Mouse (Mus musculus): Measurements from ENCODE around the gene Rpl26.

Gene Rpl26

DNA sequence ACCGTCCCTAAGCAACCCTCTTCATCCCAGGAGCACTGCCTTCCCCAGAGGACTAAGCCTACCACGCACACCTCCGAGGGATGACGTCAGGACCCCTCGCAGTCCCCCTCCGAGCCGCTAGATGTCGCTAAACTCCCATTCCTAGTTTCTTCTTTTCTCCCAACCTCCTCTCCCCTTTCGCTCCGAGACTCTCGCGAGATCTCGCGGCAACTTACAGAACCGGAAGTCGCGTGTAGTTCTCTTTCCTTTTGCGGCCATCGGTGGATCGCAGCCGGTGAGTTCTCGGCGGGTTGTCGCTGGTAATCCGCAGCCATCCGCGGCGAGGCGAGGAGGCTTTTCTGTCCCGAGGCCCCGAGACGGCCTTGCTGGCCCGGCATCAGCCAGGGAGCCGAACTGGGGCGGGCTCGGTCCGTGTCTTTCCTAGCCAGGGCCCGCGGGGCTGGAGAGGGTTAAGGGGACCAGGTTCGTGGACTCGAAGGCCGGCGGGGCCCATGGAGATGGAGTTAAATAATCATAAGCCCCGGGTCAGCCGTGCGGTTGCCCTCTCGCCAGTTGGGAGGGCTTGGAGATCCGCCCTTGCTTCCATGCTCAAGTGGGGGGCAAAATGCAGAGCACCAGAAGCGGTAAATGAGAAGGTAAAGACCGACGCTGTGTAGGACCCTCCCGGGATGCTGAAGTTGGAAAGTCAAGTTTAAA lies at the start of gene Rpl26:
Rpl26 (plus strand) TSS at position 233 of the 696 bp plus-strand sequence.
- DNase-seq (ENCODE audit: low spot score in 2 of 2) = peak; percentile 97 to 99

DNA sequence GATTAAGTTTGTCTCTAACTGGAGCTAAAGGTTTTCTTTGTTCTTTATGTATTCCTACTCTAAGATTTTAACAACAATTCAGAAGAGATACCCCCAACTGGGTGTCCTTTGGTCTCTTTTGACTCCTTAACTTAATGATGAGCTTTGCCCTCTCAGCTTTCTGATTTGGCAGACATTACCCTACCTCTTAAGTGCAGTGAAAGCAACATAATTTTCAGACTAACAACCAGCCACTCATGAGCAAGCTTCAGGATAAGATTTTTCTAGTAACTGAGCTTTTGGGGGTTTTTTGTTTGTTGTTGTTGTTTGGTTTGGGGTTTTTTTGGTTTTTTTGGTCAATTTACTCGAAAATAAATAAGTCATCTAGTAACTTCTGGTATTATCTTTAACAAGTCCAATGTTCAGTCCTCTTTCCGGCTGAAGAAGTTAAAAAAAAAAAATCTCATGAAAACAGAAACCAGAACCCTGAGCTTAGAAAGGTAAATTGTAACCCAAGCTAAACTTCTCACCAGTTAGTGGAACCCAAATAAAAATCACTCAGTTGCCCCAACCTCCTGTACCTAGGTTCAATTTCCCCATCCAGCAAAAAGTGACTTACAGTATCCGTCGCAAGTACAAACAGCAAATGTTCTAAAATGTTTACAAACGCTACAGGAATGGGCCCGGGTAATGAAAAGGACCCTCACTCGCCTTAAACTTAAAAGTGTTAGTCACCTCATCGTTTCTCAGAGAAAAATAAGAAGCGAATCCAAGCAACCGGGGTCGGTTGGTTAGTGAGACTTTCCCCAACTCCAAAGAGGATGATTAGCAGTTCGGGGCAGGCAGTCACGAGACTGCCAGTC lies 49.5 kb upstream of the Rpl26 start:
- DNase-seq (ENCODE audit: low spot score in 2 of 2) = no peak

DNA sequence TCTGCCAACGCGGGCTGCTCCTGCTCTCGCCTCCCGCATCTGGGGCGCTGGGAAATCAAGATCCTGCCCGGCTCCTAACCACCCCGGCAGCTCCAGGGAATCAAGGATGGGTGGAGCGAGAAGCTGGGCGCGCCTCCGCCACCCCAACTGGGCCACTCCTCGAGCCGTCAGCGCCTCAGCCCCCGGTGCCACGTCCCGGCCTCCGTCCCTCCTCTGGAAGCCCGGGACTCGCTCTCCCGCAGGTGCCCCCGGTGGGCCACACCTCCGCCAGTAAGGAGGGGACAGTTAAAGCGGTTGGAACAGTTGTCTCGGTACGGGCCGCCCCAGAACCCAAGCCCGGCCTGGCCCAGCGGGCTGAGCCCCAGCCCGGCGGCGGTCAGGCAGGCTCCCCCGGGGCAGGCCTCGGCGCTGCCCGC lies 48.9 kb upstream of the Rpl26 start:
- peak; percentile 58 to 61 for DNase-seq (ENCODE audit: low spot score in 2 of 2)

- DNase-seq (ENCODE audit: low spot score in 2 of 2) = peak; percentile 100
Observed at GRCm38 (mm10) chr11:68852932-68853409, 48.4 kb upstream of the Rpl26 start.

GRCm38 (mm10) chr11:68853611-68854401 lies 47.6 kb upstream of the Rpl26 start:
- DNase-seq (ENCODE audit: low spot score in 2 of 2) = no peak

GRCm38 (mm10) chr11:68854621-68855020 lies 46.8 kb upstream of the Rpl26 start:
- no peak for DNase-seq (ENCODE audit: low spot score in 2 of 2)

- no peak for DNase-seq (ENCODE audit: low spot score in 2 of 2)
Observed at GRCm38 (mm10) chr11:68857329-68857728, 44.1 kb upstream of the Rpl26 start.

GRCm38 (mm10) chr11:68859943-68860593 lies 41.3 kb upstream of the Rpl26 start:
- no peak for DNase-seq (ENCODE audit: low spot score in 2 of 2)

DNA sequence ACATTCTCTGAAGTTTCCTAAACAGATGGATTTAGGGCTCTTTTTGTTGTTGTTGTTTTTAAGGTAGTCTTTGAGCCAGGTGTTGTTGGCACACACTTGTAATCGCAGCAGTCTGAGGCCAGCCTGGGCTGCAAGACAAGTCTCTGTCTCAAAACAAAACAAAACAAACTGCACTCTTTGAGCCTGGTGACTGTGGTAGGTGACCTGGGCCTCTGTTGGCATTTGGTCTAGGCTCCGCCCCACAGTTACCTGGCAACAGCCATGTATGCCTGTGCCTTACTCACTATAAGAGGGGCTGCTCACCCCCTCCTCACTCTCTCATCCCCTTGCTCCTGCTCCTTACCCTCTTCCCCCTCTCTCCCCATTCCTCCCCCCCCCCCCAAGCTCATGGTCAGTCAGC lies 39.1 kb upstream of the Rpl26 start:
- DNase-seq (ENCODE audit: low spot score in 2 of 2) = no peak

GRCm38 (mm10) chr11:68863631-68864091 lies 37.7 kb upstream of the Rpl26 start:
- DNase-seq (ENCODE audit: low spot score in 2 of 2) = no peak

DNA sequence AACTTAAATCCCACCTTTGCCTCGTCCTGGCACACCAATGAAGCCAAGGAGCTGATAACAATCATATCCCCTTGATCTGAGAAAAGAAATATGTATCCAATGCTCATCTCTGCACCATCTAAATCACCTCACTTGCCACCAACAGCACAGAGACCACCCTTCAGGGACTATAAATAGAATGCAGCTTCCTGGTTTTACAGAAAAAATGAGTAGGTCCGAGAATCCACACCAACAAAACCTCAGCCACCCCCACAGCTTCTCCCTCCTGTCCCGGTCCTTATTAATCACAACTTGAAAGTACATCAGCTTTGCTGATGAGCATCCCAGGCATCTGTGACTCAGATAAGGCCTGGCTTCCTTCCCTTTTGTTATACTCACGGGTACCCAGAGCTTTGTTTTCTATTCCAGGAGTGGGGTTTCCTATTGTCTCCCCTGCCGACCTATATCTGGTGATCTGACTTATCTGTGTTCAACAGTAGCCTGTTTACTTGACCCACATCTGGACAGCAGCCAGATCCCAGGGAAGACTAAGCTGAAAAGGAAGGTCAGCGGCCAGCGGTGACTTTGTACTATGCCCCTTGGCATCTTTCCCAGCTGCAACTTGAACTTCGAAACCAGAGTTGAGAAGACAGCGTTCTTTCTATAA lies 36.7 kb upstream of the Rpl26 start:
- DNase-seq (ENCODE audit: low spot score in 2 of 2) = peak in 1 of 2 experiments; percentile 27

- DNase-seq (ENCODE audit: low spot score in 2 of 2) = no peak
Observed at GRCm38 (mm10) chr11:68871277-68871676, 30.1 kb upstream of the Rpl26 start.

GRCm38 (mm10) chr11:68871748-68872147 lies 29.6 kb upstream of the Rpl26 start, which contains the start of gene Ndel1:
Gene Ndel1, minus strand, starts transcription at chr11:68871858.
- peak in 1 of 2 experiments; percentile 21 for DNase-seq (ENCODE audit: low spot score in 2 of 2)

GRCm38 (mm10) chr11:68874841-68875240 lies 26.5 kb upstream of the Rpl26 start:
- DNase-seq (ENCODE audit: low spot score in 2 of 2) = peak in 1 of 2 experiments; percentile 62

- DNase-seq (ENCODE audit: low spot score in 2 of 2) = no peak
Observed at GRCm38 (mm10) chr11:68878811-68879210, 22.6 kb upstream of the Rpl26 start.

GRCm38 (mm10) chr11:68882107-68882506 lies 19.3 kb upstream of the Rpl26 start:
- no peak for DNase-seq (ENCODE audit: low spot score in 2 of 2)

DNA sequence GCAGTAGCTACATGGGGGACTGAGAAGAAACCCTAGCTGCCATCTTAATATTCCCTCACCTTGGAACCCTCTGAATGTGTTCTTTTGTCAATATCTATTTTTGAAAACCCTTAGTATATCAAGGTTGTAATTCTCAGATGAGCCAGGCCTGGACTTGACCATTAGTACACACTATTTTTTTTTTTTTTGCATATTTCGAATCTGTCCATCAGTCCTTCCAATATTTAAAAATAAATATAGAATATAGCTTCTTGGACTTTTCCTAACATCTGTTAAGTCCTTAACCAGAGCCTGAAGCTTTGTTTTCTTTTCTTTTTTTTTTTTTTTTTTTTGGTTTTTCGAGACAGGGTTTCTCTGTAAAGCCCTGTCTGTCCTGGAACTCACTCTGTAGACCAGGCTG lies 17.5 kb upstream of the Rpl26 start:
- no peak for DNase-seq (ENCODE audit: low spot score in 2 of 2)

- no peak for DNase-seq (ENCODE audit: low spot score in 2 of 2)
Observed at GRCm38 (mm10) chr11:68884368-68884767, 17.0 kb upstream of the Rpl26 start.

- DNase-seq (ENCODE audit: low spot score in 2 of 2) = no peak
Observed at GRCm38 (mm10) chr11:68886091-68886490, 15.3 kb upstream of the Rpl26 start.

GRCm38 (mm10) chr11:68888253-68888652 lies 13.1 kb upstream of the Rpl26 start, which contains the start of gene Rnf222:
Gene Rnf222, plus strand, starts transcription at chr11:68888553.
- DNase-seq (ENCODE audit: low spot score in 2 of 2) = no peak

GRCm38 (mm10) chr11:68888653-68889052 lies 12.7 kb upstream of the Rpl26 start:
- DNase-seq (ENCODE audit: low spot score in 2 of 2) = no peak
